Mouse (Mus musculus) hindbrain, embryonic 13.5 days (tissue): Measurements from ENCODE around the gene Mrpl32. TPM values are rescaled to one million over a fixed set of nuclear protein-coding genes. Genes with fewer than 3 reads are reported as not detected.

Source experiments
- ATAC-seq: fragments of 200-750 bp; cut with Nextera tagmentation; 2 replicates; pipeline ENCODE4 v1.8.0; 2017; ENCODE audit warnings: moderate TSS enrichment; ENCODE audit not compliant: low FRiP score
- H3K27ac ChIP-seq: fragments of 300-500 bp; sonication (generic); 2 replicates; pipeline ENCODE4 v1.5.1; 2015; ENCODE audit warnings: inconsistent platforms, mild to moderate bottlenecking, moderate library complexity
- H3K27me3 ChIP-seq: fragments of 300-500 bp; sonication (generic); 2 replicates; pipeline ENCODE4 v1.6.1; 2015; ENCODE audit warnings: mild to moderate bottlenecking, inconsistent platforms
- H3K36me3 ChIP-seq: fragments of 300-500 bp; sonication (generic); 2 replicates; pipeline ENCODE4 v1.6.1; 2015; ENCODE audit warnings: mild to moderate bottlenecking, inconsistent platforms
- H3K4me1 ChIP-seq: fragments of 300-500 bp; sonication (generic); replicated peaks from 2 replicates; pipeline ENCODE4 v1.6.1; 2015; ENCODE audit warnings: inconsistent platforms
- H3K4me2 ChIP-seq: fragments of 300-500 bp; sonication (generic); 2 replicates; pipeline ENCODE4 v1.6.1; 2015; ENCODE audit warnings: inconsistent platforms, mild to moderate bottlenecking, moderate library complexity
- H3K4me3 ChIP-seq: fragments of 300-500 bp; sonication (generic); 2 replicates; pipeline ENCODE4 v1.5.1; 2015; ENCODE audit warnings: mild to moderate bottlenecking, inconsistent platforms
- H3K9ac ChIP-seq: fragments of 300-500 bp; sonication (generic); 2 replicates; pipeline ENCODE4 v1.6.1; 2015; ENCODE audit warnings: mild to moderate bottlenecking, inconsistent platforms
- H3K9me3 ChIP-seq: fragments of 300-500 bp; sonication (generic); 2 replicates; pipeline ENCODE4 v1.6.1; 2016; ENCODE audit warnings: inconsistent platforms
- WGBS: fragments of 180-500 bp; shearing (Covaris S2); methylation state at CpG from one replicate; pipeline ENCODE4 v1.1.7; 2015; 5-methylcytosine and 5-hydroxymethylcytosine counted together
- polyA plus RNA-seq: library from polyadenylated mRNA; unstranded; fragments of >200 nt; fragmentation: Nextera tagmentation; extraction: Ambion mirVana; gene quantifications from 2 replicates; pipeline ENCODE4 v1.2.1, GENCODE M21; 2015

Mrpl32 gene
- 128 and 136 TPM in 2 replicates for polyA plus RNA-seq

GRCm38 (mm10) chr13:14612926-14613529 lies at the start of gene Mrpl32, which contains the start of gene Psma2:
Gene Mrpl32, minus strand, starts transcription at chr13:14613165.
Gene Psma2, plus strand, starts transcription at chr13:14613240.
- H3K27ac ChIP-seq: peak within 1 kb of the TSS; percentile 85
- H3K27me3 ChIP-seq: no peaks in the 10 kb centered on the region
- H3K9ac ChIP-seq: peak within 1 kb of the TSS; percentile 89
- H3K4me3 ChIP-seq: peak within 1 kb of the TSS; percentile 90
- H3K9me3 ChIP-seq: no peaks in the 10 kb centered on the region
- H3K4me2 ChIP-seq: peak within 1 kb of the TSS; percentile 80
- H3K4me1 ChIP-seq: peaks cover 22% of the 10 kb centered on the region
- H3K36me3 ChIP-seq: peaks cover 23% of the 10 kb centered on the region
- ATAC-seq: peak; percentile 99
- WGBS: 0% methylated on average over 42 of the region's 42 CpGs

GRCm38 (mm10) chr13:14649301-14649700 lies 36.3 kb upstream of the Mrpl32 start:
- H3K36me3 ChIP-seq: no peaks in the 10 kb centered on the region
- H3K27me3 ChIP-seq: no peaks in the 10 kb centered on the region
- H3K9ac ChIP-seq: no peak overlapping the region
- H3K4me3 ChIP-seq: no peak overlapping the region
- no peaks in the 10 kb centered on the region for H3K4me1 ChIP-seq
- H3K4me2 ChIP-seq: no peak overlapping the region
- peak; percentile 71; the same call in 1 of the 2 replicates for ATAC-seq
- no peaks in the 10 kb centered on the region for H3K9me3 ChIP-seq
- H3K27ac ChIP-seq: no peak overlapping the region
- WGBS: 29% methylated on average over 1 of the region's 1 CpGs

GRCm38 (mm10) chr13:14639998-14640397 lies 27.0 kb upstream of the Mrpl32 start:
- ATAC-seq: no peak
- Histone ChIP-seq H3K36me3 (peaks cover 48% of the 10 kb centered on the region), H3K9me3 (no peaks in the 10 kb centered on the region), H3K4me1 (no peaks in the 10 kb centered on the region), H3K27me3 (no peaks in the 10 kb centered on the region), H3K4me2 (no peak overlapping the region), H3K4me3 (no peak overlapping the region), H3K9ac (no peak overlapping the region), H3K27ac (no peak overlapping the region)
- 63% methylated on average over 1 of the region's 1 CpGs for WGBS

- 2% methylated on average over 29 of the region's 29 CpGs for WGBS
- peak within 1 kb of the TSS; percentile 76 for H3K27ac ChIP-seq
These were observed 17.0 kb upstream of the Mrpl32 start, which contains the start of gene AW209491 for GRCm38 (mm10) chr13:14629726-14630641. Gene AW209491, plus strand, starts transcription at chr13:14630154.

GRCm38 (mm10) chr13:14618724-14619123 lies 5.8 kb upstream of the Mrpl32 start:
- 52% methylated on average over 2 of the region's 2 CpGs for WGBS
- ATAC-seq: peak; percentile 49; the same call in 1 of the 2 replicates
- H3K4me1 ChIP-seq: peaks cover 10% of the 10 kb centered on the region
- H3K9me3 ChIP-seq: no peaks in the 10 kb centered on the region
- no peak overlapping the region for H3K9ac ChIP-seq
- H3K4me3 ChIP-seq: no peak overlapping the region
- no peaks in the 10 kb centered on the region for H3K27me3 ChIP-seq
- H3K36me3 ChIP-seq: peaks cover 48% of the 10 kb centered on the region
- H3K4me2 ChIP-seq: no peak overlapping the region
- no peak overlapping the region for H3K27ac ChIP-seq

More at GRCm38 (mm10) chr13:14629726-14630641, 17.0 kb upstream of the Mrpl32 start, which contains the start of gene AW209491:
- Histone ChIP-seq H3K9ac (peak within 1 kb of the TSS; percentile 87), H3K9me3 (no peaks in the 10 kb centered on the region), H3K4me1 (peaks cover 23% of the 10 kb centered on the region), H3K4me3 (peak within 1 kb of the TSS; percentile 63), H3K27me3 (no peaks in the 10 kb centered on the region), H3K36me3 (peaks cover 31% of the 10 kb centered on the region), H3K4me2 (peak within 1 kb of the TSS; percentile 75)
- peak; percentile 97 for ATAC-seq

GRCm38 (mm10) chr13:14613553-14613952 lies 588 bp upstream of the Mrpl32 start:
- WGBS: 2% methylated on average over 9 of the region's 9 CpGs
- Histone ChIP-seq H3K9ac (peak overlapping the region; percentile 89), H3K4me2 (peak overlapping the region; percentile 80), H3K4me3 (peak overlapping the region; percentile 90), H3K27me3 (no peaks in the 10 kb centered on the region), H3K9me3 (no peaks in the 10 kb centered on the region), H3K36me3 (peaks cover 27% of the 10 kb centered on the region), H3K27ac (peak overlapping the region; percentile 67; the same call in 1 of the 2 replicates), H3K4me1 (peaks cover 22% of the 10 kb centered on the region)
- ATAC-seq: no peak

GRCm38 (mm10) chr13:14612463-14612862 lies 502 bp downstream of the Mrpl32 start:
- peak; percentile 78 for ATAC-seq
- Histone ChIP-seq H3K36me3 (peaks cover 19% of the 10 kb centered on the region), H3K4me3 (peak overlapping the region; percentile 90), H3K27ac (peak overlapping the region; percentile 85), H3K4me1 (peaks cover 22% of the 10 kb centered on the region), H3K4me2 (peak overlapping the region; percentile 65), H3K9me3 (no peaks in the 10 kb centered on the region), H3K9ac (peak overlapping the region; percentile 84), H3K27me3 (no peaks in the 10 kb centered on the region)
- WGBS: 8% methylated on average over 10 of the region's 10 CpGs

GRCm38 (mm10) chr13:14607616-14608015 lies 5.3 kb downstream of the Mrpl32 start:
- ATAC-seq: no peak
- no peak overlapping the region for H3K27ac ChIP-seq
- H3K9me3 ChIP-seq: no peaks in the 10 kb centered on the region
- no peak overlapping the region for H3K9ac ChIP-seq
- H3K4me1 ChIP-seq: peaks cover 12% of the 10 kb centered on the region
- H3K4me2 ChIP-seq: no peak overlapping the region
- no peak overlapping the region for H3K4me3 ChIP-seq
- H3K27me3 ChIP-seq: no peaks in the 10 kb centered on the region
- H3K36me3 ChIP-seq: peaks cover 10% of the 10 kb centered on the region

- Histone ChIP-seq H3K27me3 (no peaks in the 10 kb centered on the region), H3K36me3 (no peaks in the 10 kb centered on the region)
These were observed 10.2 kb downstream of the Mrpl32 start for GRCm38 (mm10) chr13:14602744-14603143.

GRCm38 (mm10) chr13:14580392-14580791 lies 32.6 kb downstream of the Mrpl32 start:
- H3K9ac ChIP-seq: no peak overlapping the region
- no peaks in the 10 kb centered on the region for H3K4me1 ChIP-seq
- H3K4me2 ChIP-seq: no peak overlapping the region
- H3K27ac ChIP-seq: no peak overlapping the region
- H3K4me3 ChIP-seq: no peak overlapping the region
- ATAC-seq: no peak
- 79% methylated on average over 3 of the region's 3 CpGs for WGBS
- no peaks in the 10 kb centered on the region for H3K27me3 ChIP-seq
- H3K36me3 ChIP-seq: no peaks in the 10 kb centered on the region
- H3K9me3 ChIP-seq: 0 out of 2 replicates have a peak, but pooled peaks cover 2% of the 10 kb centered on the region

More at GRCm38 (mm10) chr13:14602744-14603143, 10.2 kb downstream of the Mrpl32 start:
- Histone ChIP-seq H3K4me2 (no peak overlapping the region), H3K27ac (no peak overlapping the region), H3K9ac (no peak overlapping the region), H3K4me1 (no peaks in the 10 kb centered on the region), H3K9me3 (no peaks in the 10 kb centered on the region), H3K4me3 (no peak overlapping the region)
- no peak for ATAC-seq
- 95% methylated on average over 2 of the region's 2 CpGs for WGBS

GRCm38 (mm10) chr13:14574128-14574527 lies 38.8 kb downstream of the Mrpl32 start:
- ATAC-seq: no peak
- H3K4me3 ChIP-seq: no peak overlapping the region
- no peak overlapping the region for H3K4me2 ChIP-seq
- H3K27ac ChIP-seq: no peak overlapping the region
- no peaks in the 10 kb centered on the region for H3K4me1 ChIP-seq
- H3K9me3 ChIP-seq: 0 out of 2 replicates have a peak, but pooled peaks cover 2% of the 10 kb centered on the region
- no peaks in the 10 kb centered on the region for H3K36me3 ChIP-seq
- H3K27me3 ChIP-seq: no peaks in the 10 kb centered on the region
- H3K9ac ChIP-seq: no peak overlapping the region

GRCm38 (mm10) chr13:14561336-14561735 lies 51.6 kb downstream of the Mrpl32 start:
- Histone ChIP-seq H3K27ac (no peak overlapping the region), H3K36me3 (no peaks in the 10 kb centered on the region), H3K9me3 (no peaks in the 10 kb centered on the region), H3K4me3 (no peak overlapping the region), H3K9ac (no peak overlapping the region), H3K4me2 (no peak overlapping the region), H3K4me1 (no peaks in the 10 kb centered on the region), H3K27me3 (no peaks in the 10 kb centered on the region)
- 92% methylated on average over 1 of the region's 1 CpGs for WGBS
- no peak for ATAC-seq
